Mouse (Mus musculus) liver, postnatal 0 days (tissue): Measurements from ENCODE around the gene Hrct1. TPM values are rescaled to one million over a fixed set of nuclear protein-coding genes. Genes with fewer than 3 reads are reported as not detected.

Experiments
- ATAC-seq: fragments of 200-750 bp; cut with Nextera tagmentation; 2 replicates; pipeline ENCODE4 v1.8.0; 2017; ENCODE audit warnings: mild to moderate bottlenecking, moderate library complexity
- DNase-seq: peaks from one replicate; pipeline ENCODE4 v3.0.0-alpha.2; 2016
- H3K27ac ChIP-seq: fragments of 300-500 bp; sonication (generic); 2 replicates; pipeline ENCODE4 v1.5.1; 2014; ENCODE audit warnings: antibody characterized with exemption, moderate library complexity, mild to moderate bottlenecking, low read depth
- H3K27me3 ChIP-seq: fragments of 300-500 bp; sonication (generic); 2 replicates; pipeline ENCODE4 v1.6.1; 2014; ENCODE audit warnings: low read length, control low read depth, mixed read lengths; ENCODE audit not compliant: insufficient read depth
- H3K36me3 ChIP-seq: fragments of 300-500 bp; sonication (generic); replicated peaks from 2 replicates; pipeline ENCODE4 v1.6.1; 2014; ENCODE audit warnings: mild to moderate bottlenecking, control low read depth, low read length, moderate library complexity, mixed read lengths; ENCODE audit not compliant: insufficient read depth
- H3K4me1 ChIP-seq: fragments of 300-500 bp; sonication (generic); 2 replicates; pipeline ENCODE4 v1.6.1; 2014; ENCODE audit warnings: antibody characterized with exemption, mild to moderate bottlenecking, control low read depth; ENCODE audit not compliant: insufficient read depth
- H3K4me2 ChIP-seq: fragments of 300-500 bp; sonication (generic); 2 replicates; pipeline ENCODE4 v1.6.1; 2014; ENCODE audit warnings: low read depth, mild to moderate bottlenecking, low read length, moderate library complexity, mixed read lengths
- H3K4me3 ChIP-seq: fragments of 300-500 bp; sonication (generic); 2 replicates; pipeline ENCODE4 v1.5.1; 2014; ENCODE audit warnings: low read depth, low read length
- H3K9ac ChIP-seq: fragments of 300-500 bp; sonication (generic); replicated peaks from 2 replicates; pipeline ENCODE4 v1.6.1; 2014; ENCODE audit warnings: mild to moderate bottlenecking, moderate library complexity
- H3K9me3 ChIP-seq: fragments of 300-500 bp; sonication (generic); 2 replicates; pipeline ENCODE4 v1.6.1; 2016; ENCODE audit warnings: mild to moderate bottlenecking, control low read depth, low read length, mixed read lengths
- CTCF ChIP-seq: sonication (generic); IDR thresholded peaks from 2 replicates; pipeline ENCODE4 v1.5.1; 2016; ENCODE audit warnings: antibody characterized with exemption, low read depth
- EP300 ChIP-seq: IDR thresholded peaks from 2 replicates; pipeline ENCODE4 v1.6.1; 2016; ENCODE audit warnings: antibody characterized with exemption, low read depth, mild to moderate bottlenecking
- WGBS: fragments of 180-500 bp; shearing (Covaris S2); extraction: QIAGEN DNeasy Blood & Tissue Kit; methylation state at CpG from one replicate; pipeline ENCODE4 v1.1.7; 2014; ENCODE audit not compliant: insufficient replicate concordance; 5-methylcytosine and 5-hydroxymethylcytosine counted together
- polyA plus RNA-seq: library from polyadenylated mRNA; unstranded; fragments of >200 nt; fragmentation: Nextera tagmentation; extraction: Ambion mirVana; gene quantifications from 2 replicates; pipeline ENCODE4 v1.2.1, GENCODE M21; 2015

The Hrct1 gene
- polyA plus RNA-seq, 1 experiment from 2014 or later, result 0.40 TPM

DNA sequence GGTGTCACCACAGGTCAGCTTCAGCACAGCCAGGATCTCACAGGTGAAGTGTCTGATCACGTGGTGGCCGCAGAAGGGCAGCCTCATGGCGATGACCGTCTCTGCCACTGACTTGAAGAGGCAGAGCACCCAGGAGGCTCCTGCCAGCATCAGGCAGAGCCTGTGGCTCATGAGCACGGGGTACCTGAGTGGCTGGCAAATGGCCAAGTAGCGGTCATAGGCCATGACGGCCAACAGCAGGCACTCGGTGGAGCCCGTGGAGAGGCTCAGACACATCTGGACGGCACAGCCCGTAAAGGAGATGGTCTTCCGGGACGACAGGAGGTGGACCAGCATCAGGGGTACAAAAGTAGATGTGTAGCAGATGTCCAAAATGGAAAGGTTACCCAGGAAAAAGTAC lies 21.0 kb upstream of the Hrct1 start:
- Histone ChIP-seq H3K27ac (no peak overlapping the region), H3K9ac (no peak overlapping the region), H3K9me3 (no peaks in the 10 kb centered on the region), H3K27me3 (no peaks in the 10 kb centered on the region), H3K4me2 (no peak overlapping the region), H3K4me3 (no peak overlapping the region), H3K36me3 (no peaks in the 10 kb centered on the region), H3K4me1 (no peaks in the 10 kb centered on the region)
- DNase-seq (no peak), ATAC-seq (no peak)
- TF ChIP-seq EP300 (no peak), CTCF (no peak)
- WGBS, result 71% methylated on average over 13 of the region's 13 CpGs

DNA sequence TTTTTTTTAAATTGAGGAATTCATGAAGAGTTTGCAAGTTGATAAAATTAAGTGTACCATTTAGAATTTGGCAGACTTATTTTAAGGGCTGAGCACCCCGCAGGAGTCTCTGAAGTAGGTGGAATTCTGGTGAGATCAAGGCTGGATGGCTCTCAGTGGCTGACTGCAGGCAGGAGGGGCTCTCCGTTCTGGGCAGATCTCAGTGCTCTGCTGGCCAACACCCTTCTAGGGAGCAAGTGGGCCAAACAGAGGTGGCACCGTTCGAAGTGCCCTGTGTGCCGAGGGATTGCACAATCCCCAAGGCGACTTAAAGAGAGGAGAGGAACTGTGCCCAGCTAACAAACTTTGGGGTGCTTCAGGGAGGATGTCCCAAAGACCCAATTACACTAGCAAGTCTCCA lies 17.1 kb upstream of the Hrct1 start, which contains the start of gene Olfr71:
Olfr71 (minus strand) TSS at position 387 of the 400 bp plus-strand sequence.
- Histone ChIP-seq H3K27me3 (0 out of 2 replicates have a peak, but pooled peaks cover 2% of the 10 kb centered on the region), H3K36me3 (no peaks in the 10 kb centered on the region), H3K4me1 (no peaks in the 10 kb centered on the region), H3K9me3 (no peaks in the 10 kb centered on the region), H3K4me3 (no peak within 1 kb of the TSS), H3K4me2 (no peak within 1 kb of the TSS), H3K9ac (no peak within 1 kb of the TSS), H3K27ac (no peak within 1 kb of the TSS)
- no peak for TF ChIP-seq CTCF
- no peak for TF ChIP-seq EP300
- 52% methylated on average over 6 of the region's 6 CpGs for WGBS
- ATAC-seq, result no peak
- DNase-seq, result no peak

DNA sequence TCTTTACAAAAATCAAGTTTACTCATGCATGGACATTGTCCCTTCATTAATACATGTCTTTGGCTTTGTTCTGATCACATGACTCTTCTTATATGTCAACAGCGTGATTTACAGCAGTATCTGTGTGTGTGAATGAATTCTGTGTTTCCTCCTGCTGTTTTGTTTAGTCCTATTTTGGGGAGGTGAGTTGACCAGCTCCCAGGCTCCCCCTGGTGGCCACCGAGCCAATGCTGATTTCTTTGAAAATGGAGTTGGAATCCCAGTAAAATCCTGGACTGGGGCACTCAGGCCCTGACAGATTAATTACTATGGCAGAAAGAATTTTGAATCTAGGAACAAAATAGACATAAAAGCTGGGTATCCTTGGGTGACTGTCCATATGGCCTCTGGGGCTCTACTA lies 15.2 kb upstream of the Hrct1 start:
- H3K4me1 ChIP-seq, result no peaks in the 10 kb centered on the region
- H3K4me3 ChIP-seq, result no peak overlapping the region
- peak; percentile 89 for TF ChIP-seq CTCF
- TF ChIP-seq EP300, result no peak
- no peaks in the 10 kb centered on the region for H3K36me3 ChIP-seq
- ATAC-seq (no peak), DNase-seq (peak; percentile 84)
- no peak overlapping the region for H3K27ac ChIP-seq
- 0 out of 2 replicates have a peak, but pooled peaks cover 2% of the 10 kb centered on the region for H3K27me3 ChIP-seq
- no peak overlapping the region for H3K9ac ChIP-seq
- H3K4me2 ChIP-seq, result no peak overlapping the region
- no peaks in the 10 kb centered on the region for H3K9me3 ChIP-seq
- 2% methylated on average over 2 of the region's 2 CpGs for WGBS

GRCm38 (mm10) chr4:43713652-43714219 lies 13.3 kb upstream of the Hrct1 start:
- H3K4me1 ChIP-seq, result no peaks in the 10 kb centered on the region
- H3K4me3 ChIP-seq, result no peak overlapping the region
- no peaks in the 10 kb centered on the region for H3K9me3 ChIP-seq
- no peak overlapping the region for H3K4me2 ChIP-seq
- H3K27me3 ChIP-seq, result 0 out of 2 replicates have a peak, but pooled peaks cover 2% of the 10 kb centered on the region
- no peak overlapping the region for H3K9ac ChIP-seq
- WGBS, result 39% methylated on average over 7 of the region's 7 CpGs
- DNase-seq (no peak), ATAC-seq (no peak)
- no peaks in the 10 kb centered on the region for H3K36me3 ChIP-seq
- H3K27ac ChIP-seq, result no peak overlapping the region
- TF ChIP-seq CTCF (no peak), EP300 (no peak)

- DNase-seq, result no peak
- Histone ChIP-seq H3K9me3 (no peaks in the 10 kb centered on the region), H3K9ac (no peak overlapping the region), H3K4me2 (no peak overlapping the region), H3K4me1 (no peaks in the 10 kb centered on the region), H3K27ac (no peak overlapping the region), H3K36me3 (no peaks in the 10 kb centered on the region), H3K4me3 (no peak overlapping the region), H3K27me3 (no peaks in the 10 kb centered on the region)
- WGBS, result 52% methylated on average over 14 of the region's 16 CpGs
- TF ChIP-seq CTCF (no peak), EP300 (no peak)
- no peak for ATAC-seq
These were observed 6.3 kb upstream of the Hrct1 start for GRCm38 (mm10) chr4:43720491-43721228.

GRCm38 (mm10) chr4:43722191-43722590 lies 4.8 kb upstream of the Hrct1 start:
- Histone ChIP-seq H3K27ac (no peak overlapping the region), H3K9ac (no peak overlapping the region), H3K4me2 (no peak overlapping the region), H3K4me3 (no peak overlapping the region), H3K4me1 (no peaks in the 10 kb centered on the region; the same call in 1 of the 2 replicates), H3K9me3 (no peaks in the 10 kb centered on the region), H3K27me3 (no peaks in the 10 kb centered on the region), H3K36me3 (no peaks in the 10 kb centered on the region)
- DNase-seq (no peak), ATAC-seq (no peak)
- 78% methylated on average over 4 of the region's 4 CpGs for WGBS
- TF ChIP-seq EP300 (no peak), CTCF (no peak)
